Mouse (Mus musculus) ES-Bruce4 (cell line): ENCODE results near the gene Defb11.

ENCODE experiments used
- CTCF ChIP-seq: IDR thresholded peaks from one replicate; pipeline ENCODE4 v1.8.1; 2011; ENCODE audit warnings: low read depth, low read length
- POLR2A ChIP-seq: IDR thresholded peaks from one replicate; pipeline ENCODE4 v1.8.1; 2011; ENCODE audit warnings: low read length; ENCODE audit not compliant: insufficient read depth

- TF ChIP-seq CTCF = no peak
- no peak for TF ChIP-seq POLR2A
Measured at GRCm38 (mm10) chr8:21947311-21948017, 41.3 kb upstream of the Defb11 start.
